Mouse (Mus musculus): ENCODE measurements at regions not wholly inside any gene's neighbourhood (a gene's known extent, or its start where the extent isn't known, plus 50 kb on each side); places are given as distances from the start of the nearest gene placed in this dataset.
A peak's percentile ranks its signal among the peaks of the same experiment; 100 is the strongest.
"Not testable (repeated sequence)": the region's sequence is repeated elsewhere in the genome, so short reads cannot be mapped to it uniquely, and the experiment has no call there.

DNA sequence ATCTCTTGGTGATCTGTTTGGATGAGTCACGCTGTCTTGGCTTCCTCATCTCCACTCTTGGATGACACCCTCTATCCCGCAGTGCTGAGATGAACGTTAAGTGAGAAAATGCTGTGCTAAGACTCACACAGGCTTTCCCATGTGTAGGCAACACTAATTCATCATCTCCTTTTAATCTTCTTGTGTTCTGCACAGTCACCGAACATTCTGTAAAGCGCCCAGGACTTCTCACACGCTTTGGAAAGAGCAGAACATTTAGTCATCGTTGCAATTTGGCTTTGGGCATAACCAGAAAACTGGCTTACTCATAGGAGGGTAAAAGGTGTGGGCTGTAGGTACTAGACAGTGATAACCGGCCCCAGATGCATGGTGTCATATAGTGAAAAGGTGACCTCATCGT is 94.9 kb downstream of the Plppr4 start:
- DNase-seq = no peak

DNA sequence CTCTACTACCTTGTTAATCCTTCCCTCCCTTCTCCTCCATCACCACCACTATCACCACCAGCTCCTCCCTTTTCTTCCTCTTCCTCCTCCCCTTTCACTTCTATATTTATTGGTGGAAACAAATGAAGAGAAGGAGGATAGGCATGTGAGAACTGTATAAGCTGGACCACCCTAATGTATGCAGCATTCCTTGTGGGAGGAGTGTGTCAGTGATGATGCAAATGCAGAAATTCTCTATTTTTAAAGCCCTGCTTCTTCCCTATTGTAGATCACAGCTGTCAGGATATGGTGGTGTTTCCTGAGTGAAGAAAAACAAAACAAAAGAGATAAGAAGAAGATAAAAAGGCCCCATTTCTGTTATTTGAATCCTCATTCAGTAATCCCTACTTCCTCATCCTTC is 112.8 kb downstream of the Plppr4 start:
- DNase-seq = no peak

DNA sequence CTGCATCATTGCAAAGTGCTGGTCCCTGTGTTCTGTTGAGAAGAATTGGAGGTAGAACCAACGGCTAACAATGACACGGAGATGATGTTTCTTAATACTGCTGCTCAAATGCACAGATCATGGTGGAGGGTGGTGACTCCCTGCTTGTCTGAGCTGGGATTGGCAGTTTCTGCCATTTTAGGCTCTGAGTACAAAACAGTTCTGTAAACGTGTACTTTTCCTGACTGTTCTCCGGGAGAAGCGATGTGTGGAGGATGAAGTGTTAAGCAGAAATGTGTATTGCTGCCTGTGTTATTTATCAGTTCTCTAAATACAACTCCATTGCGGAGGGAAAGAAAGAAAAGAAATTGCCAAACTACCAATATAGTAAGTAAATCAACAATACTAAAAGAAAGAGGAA is 118.9 kb downstream of the Plppr4 start:
- no peak for DNase-seq

DNA sequence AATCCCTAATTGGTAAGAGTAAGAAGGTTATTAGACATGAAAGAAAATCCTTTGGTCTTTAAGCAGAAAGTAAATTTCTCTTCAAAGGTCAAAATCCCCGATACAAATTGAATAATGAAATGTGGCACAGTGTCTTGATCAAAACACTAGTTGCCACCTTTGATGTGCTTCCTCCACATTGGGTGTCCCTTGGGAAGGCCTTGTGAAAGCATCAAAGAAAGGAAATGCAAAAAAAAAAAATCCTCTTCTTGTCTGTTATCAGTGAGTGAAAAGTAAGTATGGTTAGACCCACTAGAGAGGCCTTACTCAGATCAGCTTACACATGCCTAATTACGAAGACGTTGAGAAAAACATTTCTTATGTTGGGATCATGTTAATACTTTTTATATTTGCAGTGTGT is 134.1 kb downstream of the Plppr4 start:
- DNase-seq = no peak

DNA sequence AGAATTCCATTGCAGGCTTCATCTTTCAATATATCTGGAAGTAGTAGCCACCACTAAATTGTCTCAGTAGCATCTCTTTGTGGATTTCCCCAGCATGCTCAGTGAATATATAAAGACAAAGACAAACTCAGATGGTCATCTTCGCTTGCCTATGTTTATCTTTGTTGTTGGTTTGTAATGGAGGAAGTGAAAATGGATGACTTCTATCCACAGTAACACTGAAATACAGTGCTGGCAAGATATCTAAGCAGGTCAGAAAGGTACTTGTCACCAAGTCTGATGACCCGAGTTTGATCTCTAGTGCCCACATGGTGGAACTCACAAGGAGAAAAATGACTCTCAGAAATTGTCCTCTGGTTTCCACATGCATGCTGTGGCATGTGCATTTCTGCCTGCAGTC is 135.6 kb downstream of the Plppr4 start:
- no peak for DNase-seq

DNA sequence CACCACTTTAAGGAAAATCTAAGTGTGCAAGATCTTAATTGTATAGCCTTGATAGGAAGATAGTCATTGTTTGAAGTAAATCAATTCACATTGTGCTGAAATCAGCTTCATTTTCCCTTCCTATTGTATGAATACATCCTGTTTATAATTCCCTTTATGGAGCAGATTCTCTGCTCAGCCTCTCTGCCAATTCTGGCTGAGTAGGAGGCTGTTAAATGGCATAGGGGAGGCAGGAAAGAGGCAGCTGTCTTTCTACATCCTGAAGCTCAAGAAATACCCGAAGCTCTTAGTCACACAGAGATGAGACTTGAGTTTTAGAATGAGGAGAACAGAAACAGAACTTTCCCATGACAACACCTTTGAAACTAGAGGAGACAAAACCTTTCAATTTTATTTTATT is 142.7 kb downstream of the Plppr4 start:
- no peak for DNase-seq

DNA sequence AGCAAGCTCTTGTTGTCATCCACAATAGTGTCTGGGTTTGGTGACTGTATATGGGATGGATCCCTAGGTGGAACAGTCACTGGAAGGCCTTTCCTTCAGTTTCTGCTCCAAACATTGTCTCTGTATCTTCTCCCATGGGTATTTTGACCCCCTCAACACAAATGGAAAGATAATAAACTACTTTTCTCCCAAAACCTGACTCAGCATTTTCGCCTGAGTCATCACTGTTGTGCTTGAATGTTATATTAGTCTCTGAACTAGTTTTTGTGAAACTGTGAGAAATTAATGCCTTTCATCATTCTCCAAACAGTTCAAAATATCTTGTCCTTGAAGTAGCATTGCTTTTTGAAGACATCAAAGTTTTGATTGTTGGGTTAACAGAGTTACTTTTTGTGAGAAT is 168.8 kb downstream of the Plppr4 start:
- no peak for DNase-seq

DNA sequence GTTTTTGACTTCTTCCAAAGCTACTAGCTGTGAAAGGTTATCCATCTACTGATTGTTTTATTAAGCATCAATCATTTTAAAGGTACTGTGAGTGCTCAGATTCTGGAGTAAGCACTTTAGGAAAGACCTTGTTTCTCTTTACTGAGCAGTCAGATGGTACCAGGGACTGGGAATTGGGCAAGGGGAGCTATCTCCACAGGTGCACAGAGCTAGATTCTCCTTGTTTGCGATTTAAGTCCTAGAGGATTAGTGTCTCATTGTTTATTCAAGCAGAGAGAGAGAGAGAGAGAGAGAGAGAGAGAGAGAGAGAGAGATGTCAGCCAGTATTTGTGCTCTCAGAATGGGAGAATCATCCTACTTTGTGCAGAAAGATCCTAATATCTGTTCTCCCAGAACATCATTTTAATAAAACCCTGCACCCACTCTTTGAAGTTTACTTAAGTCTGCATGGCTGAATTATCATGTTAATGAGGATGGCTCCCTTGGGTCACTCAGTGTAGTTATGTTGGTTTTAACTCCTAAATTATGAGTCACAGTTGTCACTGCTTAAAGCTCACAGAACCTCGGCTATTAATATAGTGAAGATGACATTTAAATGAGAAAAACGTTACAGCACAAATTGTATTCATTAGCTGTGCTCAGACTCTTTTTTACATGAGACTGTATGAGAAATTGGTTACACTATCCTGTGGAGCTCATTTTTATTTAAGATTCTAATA is 171.7 kb downstream of the Plppr4 start:
- no peak for DNase-seq

DNA sequence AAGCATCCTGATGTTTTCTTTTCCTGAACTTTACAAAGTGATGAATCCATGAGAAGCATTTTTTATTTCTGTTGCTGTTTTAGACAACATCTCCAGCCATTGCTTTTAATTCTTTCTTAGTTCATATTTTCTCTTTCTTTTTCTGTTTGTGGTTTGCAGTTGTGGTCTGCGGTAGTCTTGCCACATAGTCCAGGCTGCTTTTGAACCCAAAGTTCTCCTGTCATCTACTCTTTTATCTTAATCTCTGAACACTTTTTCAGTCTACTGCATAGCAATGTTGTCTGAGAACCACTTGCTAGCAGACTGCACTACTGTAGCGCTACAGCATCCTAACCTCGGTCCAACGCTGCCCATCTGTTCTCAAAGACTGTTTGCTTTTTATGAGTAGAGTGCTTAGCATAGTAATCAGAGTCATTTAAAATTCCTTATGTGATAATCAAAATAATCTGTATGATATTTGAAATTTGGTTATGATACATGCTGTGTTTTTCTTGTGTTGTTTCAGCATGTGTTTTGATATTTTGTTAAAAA is 177.0 kb downstream of the Plppr4 start:
- DNase-seq = no peak

DNA sequence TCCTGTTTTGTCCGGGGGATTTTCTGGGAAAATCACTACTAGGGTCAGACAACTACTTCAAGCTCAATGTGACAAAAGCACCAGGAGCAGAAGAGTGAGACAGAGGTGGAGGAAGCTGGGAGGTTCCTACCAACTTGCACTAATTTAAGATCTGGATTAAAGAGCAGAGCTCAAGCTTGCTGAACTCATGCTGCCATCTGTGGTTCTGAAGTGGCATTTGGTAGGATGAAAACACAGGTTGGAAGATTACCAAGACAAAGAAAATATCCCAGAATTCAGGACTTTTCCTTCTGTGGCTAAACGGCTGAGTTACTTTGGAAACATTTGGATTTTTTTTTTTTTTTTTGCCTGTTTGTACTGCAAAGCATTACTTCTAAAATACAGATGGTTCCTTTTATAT is 190.9 kb downstream of the Plppr4 start:
- no peak for DNase-seq

DNA sequence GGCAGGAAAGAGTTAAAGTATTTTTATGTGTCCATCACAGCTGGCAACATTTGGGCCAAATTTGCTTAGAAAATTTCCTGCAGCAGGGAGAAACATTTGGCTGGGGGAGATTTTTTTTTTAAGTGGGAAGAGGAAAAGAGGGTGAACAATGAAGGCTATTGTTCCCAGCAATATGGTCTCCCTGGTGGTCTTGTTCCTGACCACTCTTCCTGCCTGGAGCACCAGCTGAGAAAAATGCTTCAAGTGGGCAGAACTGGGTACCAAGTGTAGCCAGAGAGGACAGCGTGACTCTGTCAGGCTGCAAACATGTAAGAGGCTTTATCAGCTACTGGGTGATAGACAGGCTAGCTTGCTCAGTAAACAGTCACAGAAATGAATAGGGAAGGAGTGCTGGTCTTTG is 194.3 kb upstream of the Palmd start:
- DNase-seq = no peak

DNA sequence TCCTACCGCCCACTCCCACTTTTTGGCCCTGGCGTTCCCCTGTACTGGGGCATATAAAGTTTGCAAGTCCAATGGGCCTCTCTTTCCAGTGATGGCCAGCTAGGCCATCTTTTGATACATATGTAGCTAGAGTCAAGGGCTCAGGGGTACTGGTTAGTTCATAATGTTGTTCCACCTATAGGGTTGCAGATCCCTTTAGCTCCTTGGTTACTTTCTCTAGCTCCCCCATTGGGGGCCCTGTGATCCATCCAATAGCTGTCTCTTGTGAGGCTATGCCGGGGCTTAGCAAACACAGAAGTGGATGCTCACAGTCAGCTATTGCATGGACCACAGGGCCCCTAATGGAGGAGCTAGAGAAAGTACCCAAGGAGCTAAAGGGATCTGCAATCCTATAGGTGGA is 191.9 kb upstream of the Palmd start:
- not testable (repeated sequence) for DNase-seq

DNA sequence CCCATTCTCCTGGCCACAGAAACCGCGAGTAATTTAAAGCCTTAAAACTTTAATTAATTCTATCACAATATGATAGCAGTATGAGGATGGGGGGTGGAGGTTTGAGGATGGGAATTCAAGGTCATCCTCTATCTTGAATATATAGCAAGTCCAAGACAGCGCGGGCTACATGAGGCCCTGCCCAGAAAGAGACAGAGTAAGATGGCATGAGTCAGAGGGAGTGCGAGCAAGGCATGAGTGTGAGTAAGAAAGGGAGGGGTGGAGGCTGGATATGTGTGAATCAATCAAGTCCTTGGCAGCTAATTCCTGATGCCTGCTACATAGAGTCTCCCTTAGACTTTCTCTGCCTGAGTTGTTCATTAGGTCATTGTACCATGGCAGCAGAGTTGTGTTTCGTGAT is 186.5 kb upstream of the Palmd start:
- DNase-seq = peak; percentile 52

DNA sequence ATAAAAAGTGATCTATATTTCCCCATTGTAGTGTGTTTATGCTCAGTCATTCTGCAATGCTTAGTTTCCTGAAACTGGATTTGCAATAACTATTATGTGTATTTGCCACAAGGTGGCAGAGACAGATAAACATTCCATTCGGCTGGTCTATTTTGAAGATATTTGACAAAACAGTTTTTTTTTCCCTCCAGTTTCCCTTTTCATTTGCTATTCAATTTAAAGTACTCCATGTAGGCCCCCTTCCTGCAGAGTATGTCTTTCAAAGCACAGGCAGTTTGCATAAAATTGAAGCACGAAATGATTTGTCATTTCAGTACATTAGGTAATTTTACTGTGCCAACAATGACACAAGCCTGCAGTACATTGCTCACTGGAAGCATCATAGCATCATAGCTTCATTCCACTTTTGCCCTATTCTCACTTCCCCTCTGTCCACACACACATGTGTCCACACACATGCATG is 184.3 kb upstream of the Palmd start:
- no peak for DNase-seq

DNA sequence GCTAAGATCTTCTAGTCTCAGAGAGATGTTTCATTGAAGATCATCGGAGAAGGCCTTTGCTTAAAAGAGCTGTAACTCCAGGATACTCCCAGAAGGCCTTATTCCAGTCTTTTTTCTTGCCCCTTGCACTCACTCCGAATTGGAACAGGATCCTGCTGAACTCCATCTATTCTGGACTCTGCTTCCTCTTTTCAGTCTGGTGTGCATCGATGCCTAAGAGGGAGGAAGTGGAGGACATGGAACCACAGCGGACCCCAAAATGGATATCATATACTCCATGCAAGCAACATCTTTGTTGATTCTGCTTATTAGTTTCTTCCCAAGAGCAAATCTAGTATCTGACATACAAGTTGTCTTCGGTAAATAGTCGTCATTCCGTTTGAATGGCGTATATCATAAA is 183.6 kb upstream of the Palmd start:
- no peak for DNase-seq

DNA sequence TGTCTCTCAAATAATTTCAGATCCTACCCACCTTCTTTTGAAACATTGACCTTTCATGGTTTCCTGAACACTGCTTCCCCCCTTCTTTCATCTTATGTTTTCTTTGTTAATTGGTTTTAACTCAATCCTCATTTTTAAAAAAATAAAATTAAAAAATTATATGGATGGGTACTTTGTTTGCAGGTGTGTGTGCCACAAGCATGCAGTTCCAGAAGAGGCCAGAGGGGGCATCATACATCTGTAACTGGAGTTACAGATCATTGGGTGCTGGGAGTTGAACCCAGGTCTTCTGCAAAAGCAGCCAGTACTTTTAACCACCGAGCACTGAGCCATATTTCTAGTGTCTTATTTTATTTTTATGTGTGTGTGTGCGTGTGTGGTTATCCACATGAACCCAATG is 178.6 kb upstream of the Palmd start:
- DNase-seq = no peak

DNA sequence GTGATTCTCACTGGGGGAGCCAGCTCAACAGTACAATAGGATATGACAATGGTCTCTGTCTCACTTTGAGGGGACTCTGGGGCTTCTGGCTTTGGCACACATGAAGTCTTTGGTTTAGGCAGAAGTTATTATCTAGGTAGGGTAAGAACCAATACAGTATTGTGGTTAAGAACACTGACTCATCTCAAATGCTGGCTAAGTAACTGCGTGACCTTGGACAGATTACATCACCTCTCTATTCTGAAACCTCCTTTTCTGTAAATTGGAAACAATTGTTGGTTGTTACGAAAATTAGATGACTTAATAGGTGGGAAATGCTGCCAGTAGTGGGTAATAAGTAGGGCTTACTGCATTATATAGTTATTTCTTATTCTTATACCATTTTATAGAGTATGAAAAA is 171.0 kb upstream of the Palmd start:
- DNase-seq = peak; percentile 54

DNA sequence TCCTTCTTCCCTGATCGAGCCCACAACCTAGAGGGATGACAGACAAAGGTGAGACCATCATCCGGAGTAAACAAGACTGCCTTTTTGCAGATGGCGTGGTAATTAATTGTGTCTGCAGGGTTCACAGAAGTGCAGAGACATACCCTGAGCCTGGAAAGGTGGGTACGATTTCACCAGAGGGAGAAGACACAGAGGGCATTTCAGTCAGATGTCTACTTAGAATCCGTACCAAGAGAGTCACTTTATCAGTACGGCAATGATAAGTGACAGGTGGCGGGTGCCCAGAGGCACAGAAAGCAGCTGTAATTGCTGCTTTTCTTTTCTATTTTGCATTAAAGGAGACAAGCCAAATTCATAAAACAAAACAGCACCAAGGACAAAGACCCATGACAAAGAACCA is 169.9 kb upstream of the Palmd start:
- peak; percentile 15 for DNase-seq

DNA sequence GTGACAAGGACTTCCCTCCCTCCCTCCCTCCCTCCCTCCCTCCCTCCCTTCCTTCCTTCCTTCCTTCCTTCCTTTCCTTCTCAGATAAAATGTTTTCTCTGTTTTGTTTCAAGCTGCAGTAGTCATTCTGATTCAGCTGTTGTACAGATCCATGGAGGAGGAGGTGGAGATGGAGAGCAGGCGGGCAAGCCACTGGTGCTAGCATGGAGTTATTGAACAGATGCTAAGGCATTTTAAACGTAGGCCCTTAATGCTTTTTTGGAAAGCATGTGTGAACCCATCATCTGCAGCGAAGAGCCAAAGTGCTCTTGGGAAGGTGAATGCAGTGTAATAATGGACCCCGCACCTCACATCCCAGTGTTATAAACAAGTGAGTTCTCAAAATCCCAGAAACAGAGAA is 164.1 kb upstream of the Palmd start:
- no peak for DNase-seq

DNA sequence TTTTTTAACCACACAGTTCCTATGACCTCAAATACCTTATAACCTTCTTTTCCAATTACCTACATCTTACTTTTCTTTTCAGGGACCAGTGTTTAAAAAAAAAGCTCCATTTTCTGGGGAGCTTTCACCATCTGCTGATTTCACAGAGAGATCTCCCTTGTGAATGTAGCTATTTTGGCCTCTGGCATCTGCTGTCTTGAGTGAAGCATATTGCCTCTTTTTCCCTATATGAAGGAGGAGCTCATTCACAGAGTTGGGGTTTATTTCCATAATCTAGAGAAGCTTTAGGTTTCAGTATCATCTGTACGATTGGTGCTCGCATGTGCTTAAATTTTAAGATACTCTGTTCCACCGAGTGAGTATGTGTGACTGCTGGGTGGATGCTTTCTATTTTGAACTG is 153.4 kb upstream of the Palmd start:
- DNase-seq = no peak

DNA sequence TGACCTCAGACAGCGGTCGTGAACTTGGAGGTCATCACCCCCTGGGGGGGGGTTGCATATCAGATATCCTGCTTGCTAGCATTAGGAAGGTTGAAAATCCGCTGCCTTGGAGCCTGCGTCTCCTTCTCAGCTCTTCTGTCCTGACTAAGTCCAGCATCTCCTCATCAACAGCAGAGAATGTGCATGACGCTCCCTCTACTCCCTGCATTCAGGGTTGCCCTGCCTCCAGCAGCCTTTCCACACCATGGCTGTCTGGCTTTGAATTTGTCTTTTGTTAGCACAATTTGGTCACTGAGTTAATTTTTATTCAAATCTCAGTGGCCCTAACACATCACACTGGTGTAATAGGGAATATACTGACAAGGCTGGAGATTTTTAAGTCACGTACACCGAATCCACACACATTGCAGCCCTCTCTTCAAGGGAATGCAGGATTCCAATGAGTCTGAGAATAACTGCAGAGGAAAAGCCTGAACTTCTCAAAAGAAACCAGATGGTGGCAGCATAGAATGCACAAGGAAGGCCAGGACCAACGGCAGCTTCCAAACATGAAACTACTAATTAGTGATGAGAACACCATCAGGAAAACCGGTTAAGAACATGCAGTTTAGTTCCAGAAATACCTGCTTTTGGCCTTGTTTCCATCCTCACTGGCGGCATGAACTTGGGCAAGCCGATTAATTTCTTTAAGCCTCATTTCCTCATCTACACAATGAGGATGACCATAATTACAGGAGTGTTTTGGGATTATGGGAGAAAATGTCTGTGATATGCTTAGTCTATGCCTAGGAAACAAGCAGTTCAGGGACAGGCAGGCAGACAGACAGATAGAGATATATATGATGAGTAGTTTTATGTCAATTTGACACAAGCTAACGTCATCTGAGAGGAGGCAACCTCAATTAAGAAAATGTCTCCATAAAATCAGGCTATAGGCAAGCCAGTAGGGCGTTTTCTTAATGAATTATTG is 151.6 kb upstream of the Palmd start:
- peak; percentile 38 for DNase-seq

DNA sequence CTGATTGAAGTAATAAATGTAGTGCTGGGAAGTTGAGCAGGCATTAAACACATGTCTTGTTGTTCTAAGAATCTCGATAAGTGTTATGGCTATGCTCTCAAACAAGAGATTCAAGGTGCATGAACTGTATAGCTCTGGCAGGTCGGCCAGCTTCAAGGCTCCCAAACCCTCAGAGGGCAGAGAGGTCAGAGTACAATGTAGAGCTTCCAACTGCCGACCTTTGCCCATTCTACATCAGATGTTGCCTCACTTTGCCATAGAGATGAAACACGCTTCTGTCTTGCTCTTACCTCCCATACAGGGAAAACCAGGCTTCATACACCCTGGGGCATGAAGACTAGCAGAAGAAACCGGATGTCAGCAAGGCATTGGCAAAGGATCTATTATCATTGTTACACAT is 150.8 kb upstream of the Palmd start:
- no peak for DNase-seq

DNA sequence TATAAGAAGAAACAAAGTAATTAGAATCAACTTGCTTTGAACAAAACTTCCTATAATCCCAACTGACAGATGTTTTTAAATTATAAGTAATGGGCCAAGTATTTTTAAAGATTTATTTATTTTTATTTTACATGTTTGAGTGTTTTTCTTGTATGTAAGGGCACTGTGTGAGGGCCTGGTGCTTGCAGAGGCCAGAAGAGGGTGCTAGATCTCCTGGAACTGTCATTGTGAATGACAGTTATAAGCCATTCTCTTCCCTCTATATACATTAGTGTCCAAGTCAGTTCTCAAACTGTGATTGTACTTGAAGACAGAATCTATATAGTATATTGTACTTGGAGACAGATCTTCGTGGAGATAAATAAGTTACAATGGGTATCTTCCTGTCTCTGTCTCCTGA is 149.1 kb upstream of the Palmd start:
- DNase-seq = no peak
